Mouse (Mus musculus) thymus, postnatal 14 days (tissue): ENCODE data around the gene Cacna1c.
"Not testable (repeated sequence)": the region's sequence is repeated elsewhere in the genome, so short reads cannot be mapped to it uniquely, and the experiment has no call there.

Source experiments
- DNase-seq: peaks from one replicate; pipeline ENCODE4 v3.0.0; 2021

The Cacna1c gene

GRCm38 (mm10) chr6:119206006-119206405 lies 9.8 kb upstream of the Cacna1c start:
- not testable (repeated sequence) for DNase-seq

DNA sequence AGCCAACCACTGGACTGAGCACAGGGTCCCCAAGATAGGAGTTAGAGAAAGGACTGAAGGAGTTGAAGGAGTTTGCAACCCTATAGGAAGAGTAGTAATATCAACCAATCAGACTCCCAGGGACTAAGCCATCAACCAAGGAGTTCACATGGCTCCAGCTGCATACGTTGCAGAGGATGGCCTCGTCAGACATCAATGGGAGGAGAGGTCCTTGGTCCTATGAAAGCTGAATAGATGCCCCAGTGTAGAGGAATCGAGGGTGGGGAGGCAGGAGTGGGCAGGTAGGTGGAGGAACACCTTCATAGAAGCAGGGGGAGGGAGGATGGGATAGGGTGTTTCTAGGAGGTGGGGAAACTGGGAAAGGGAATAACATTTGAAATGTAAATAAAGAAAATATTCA lies 8.7 kb upstream of the Cacna1c start:
- no peak for DNase-seq

GRCm38 (mm10) chr6:119204286-119204685 lies 8.1 kb upstream of the Cacna1c start:
- DNase-seq, result no peak

GRCm38 (mm10) chr6:119201575-119201974 lies 5.4 kb upstream of the Cacna1c start:
- no peak for DNase-seq

GRCm38 (mm10) chr6:119200362-119200761 lies 4.1 kb upstream of the Cacna1c start:
- DNase-seq, result no peak

- DNase-seq, result no peak
Measured at GRCm38 (mm10) chr6:119199274-119199879, 3.2 kb upstream of the Cacna1c start.

GRCm38 (mm10) chr6:119198534-119199273 lies 2.5 kb upstream of the Cacna1c start:
- DNase-seq, result no peak

DNA sequence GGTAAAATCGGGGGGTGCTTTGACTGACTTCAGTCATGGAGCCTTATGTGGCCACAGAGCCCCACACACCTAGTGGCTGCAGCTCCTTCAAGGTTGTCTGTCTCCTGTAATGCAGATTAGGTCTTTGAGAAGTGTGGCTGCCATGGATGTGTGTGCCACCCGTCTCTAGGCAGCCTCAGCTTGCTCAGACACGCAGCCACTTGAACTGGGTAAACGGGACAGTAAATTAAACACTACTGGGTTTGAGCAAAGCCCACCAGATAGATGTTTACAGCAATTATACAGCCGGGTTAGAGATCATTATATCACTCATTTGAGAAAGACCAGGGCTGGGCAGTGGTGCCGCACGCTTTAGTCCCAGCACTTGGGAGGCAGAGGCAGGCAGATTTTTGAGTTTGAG lies 1.6 kb downstream of the Cacna1c start:
- DNase-seq, result no peak

GRCm38 (mm10) chr6:119194161-119194560 lies 2.1 kb downstream of the Cacna1c start:
- DNase-seq, result no peak

DNA sequence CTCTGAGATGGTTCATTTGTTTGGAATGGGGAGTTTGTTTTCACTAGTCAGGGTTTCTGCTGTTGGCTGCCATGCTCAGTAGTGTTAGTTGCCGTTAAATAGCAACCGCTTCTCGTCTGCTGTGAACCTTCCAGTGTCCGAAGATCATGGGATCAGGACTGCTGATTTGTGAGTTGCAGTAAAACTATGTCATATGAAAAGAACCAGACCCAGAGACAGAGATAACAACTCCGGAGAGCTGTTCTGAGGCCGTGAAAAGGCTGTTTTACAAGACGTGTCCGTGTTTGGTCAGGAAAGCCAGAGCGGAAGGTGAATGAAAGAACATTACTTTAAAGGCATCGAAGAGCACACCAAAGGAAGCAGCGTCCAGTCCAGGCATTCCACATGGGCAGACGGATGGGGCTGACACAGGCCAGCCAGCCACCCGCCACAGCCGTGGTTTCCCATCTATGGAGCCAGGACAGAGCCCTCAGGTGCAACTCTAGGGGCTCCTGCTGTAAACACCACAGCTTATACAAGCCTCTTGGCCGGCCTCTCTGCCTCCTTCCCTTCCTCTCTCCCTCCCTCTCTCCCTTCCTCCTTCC lies 2.6 kb downstream of the Cacna1c start:
- no peak for DNase-seq

- no peak for DNase-seq
Measured at GRCm38 (mm10) chr6:119191478-119191877, 4.7 kb downstream of the Cacna1c start.

DNA sequence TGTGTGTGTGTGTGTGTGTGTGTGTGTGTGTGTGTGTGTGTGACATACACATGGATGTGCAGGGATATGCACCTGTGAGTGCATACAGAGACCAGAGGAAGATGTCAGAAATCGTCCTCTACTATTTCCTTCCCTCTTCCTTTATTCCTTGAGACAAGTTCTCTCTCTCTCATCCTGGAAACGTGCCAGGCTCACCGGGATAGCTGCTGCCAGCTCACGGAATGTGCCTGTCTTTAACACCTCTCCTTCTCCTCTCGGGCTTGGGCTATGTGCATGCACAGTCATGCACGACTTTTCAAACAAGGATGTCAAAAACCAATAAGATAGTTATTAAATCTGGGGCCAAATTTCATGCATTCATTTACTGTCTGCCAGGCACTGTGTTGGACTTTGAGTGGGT lies 8.6 kb downstream of the Cacna1c start:
- DNase-seq, result no peak

DNA sequence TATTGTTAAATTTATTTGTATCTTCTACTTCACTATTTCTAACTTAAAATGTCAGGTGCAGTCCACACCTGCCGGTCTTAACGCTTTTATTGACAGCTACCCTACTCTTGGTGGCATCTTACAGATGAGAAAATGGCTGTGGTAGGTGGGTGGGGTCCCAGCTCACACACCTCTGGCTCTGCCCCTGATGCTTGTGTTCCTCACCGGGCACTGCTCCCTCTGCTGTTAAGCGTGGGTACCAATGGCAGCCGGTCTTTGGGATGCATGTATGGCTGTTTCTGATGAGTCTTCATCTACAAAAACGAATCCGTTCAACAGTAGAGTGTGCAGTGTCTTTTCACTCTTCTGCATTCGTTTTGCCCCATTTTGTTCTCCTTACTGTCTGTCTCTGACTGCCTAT lies 9.6 kb downstream of the Cacna1c start:
- DNase-seq, result peak; percentile 25

- no peak for DNase-seq
Measured at GRCm38 (mm10) chr6:119183781-119184180, 12.4 kb downstream of the Cacna1c start.

GRCm38 (mm10) chr6:119182211-119182610 lies 14.0 kb downstream of the Cacna1c start:
- DNase-seq, result no peak

DNA sequence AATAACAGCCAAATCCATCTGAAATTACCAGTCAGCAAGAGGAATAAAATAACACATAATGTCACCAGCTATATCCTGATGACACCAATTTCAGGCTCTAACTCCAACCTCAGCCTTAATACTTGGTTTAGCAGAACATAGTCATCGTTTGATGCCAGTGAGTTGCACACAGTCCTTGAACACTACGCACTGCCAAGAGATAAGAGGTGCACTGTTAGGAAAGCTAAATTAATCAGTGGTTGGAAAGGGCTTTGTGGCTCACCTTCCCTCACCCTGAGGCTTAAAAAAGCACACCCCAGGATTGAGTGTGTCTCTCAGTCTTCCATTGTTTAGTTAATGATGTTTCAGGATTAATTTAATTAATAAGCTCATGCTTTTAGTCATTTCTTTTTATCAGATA lies 16.0 kb downstream of the Cacna1c start:
- no peak for DNase-seq

GRCm38 (mm10) chr6:119177101-119177500 lies 19.1 kb downstream of the Cacna1c start:
- DNase-seq, result no peak

DNA sequence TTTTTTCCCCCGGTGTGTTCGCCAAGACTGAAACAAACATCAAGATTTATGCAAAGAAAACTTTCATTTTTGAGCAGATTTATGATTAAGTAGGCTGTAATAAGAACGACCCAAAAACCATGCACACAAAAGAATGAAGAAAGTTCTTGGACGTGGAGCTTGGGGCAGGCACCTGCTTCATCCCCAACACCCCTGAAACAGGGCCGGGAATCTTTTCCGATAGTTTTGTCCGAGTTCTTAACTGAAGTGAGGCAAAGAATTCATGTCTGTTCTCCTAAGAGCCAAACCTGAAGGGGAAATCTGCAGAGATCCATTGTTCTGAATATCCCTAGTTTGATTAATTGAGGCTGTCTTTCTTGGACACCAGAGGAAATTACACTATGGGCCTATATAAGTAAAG lies 20.1 kb downstream of the Cacna1c start:
- DNase-seq, result no peak

DNA sequence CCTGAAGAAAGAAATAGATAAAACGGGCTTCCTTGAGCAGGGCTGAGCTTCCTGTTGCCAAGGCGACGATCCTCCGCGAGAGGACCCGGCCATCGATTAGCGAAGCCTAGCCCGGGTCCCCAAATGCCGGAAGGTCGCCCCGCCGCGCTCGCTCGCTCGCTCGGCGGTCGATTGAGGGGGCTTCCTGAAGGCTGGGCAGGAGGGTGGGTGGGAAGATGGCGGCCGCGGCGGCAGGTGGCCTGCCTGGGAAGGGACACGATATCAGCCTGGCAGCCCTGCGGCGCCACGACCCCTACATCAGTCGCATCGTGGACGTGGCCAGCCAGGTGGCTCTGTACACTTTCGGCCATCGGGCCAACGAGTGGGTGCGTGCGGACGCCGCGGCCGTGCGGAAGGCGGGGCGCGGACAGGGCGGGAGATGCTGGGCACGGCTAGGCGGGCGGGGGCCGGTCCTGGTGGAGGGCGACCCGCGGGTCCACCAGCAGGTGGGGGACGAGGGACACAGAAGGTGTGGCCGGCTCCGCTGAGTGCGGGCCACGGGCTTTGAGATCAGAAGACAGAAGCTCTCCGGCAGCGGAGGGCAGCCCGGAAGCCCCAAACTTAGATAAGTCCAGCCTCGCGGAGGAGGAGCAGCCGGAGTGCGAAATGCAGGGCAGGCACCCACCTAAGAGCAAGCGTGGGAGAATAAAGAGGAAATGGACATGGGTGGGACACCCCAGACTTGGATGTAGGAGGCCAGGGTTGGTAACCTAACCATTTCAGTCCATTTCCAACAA lies 21.0 kb downstream of the Cacna1c start, which contains the start of gene Dcp1b:
Dcp1b (plus strand) TSS at position 176 of the 776 bp plus-strand sequence.
- peak; percentile 93 for DNase-seq

- DNase-seq, result no peak
Measured at GRCm38 (mm10) chr6:119174307-119175074, 21.7 kb downstream of the Cacna1c start.

GRCm38 (mm10) chr6:119165677-119166076 lies 30.5 kb downstream of the Cacna1c start:
- DNase-seq, result no peak

GRCm38 (mm10) chr6:119145109-119145508 lies 51.1 kb downstream of the Cacna1c start:
- peak; percentile 5 for DNase-seq

- DNase-seq, result no peak
Measured at GRCm38 (mm10) chr6:119139561-119139960, 56.7 kb downstream of the Cacna1c start.
